In the genomic region with DNA sequence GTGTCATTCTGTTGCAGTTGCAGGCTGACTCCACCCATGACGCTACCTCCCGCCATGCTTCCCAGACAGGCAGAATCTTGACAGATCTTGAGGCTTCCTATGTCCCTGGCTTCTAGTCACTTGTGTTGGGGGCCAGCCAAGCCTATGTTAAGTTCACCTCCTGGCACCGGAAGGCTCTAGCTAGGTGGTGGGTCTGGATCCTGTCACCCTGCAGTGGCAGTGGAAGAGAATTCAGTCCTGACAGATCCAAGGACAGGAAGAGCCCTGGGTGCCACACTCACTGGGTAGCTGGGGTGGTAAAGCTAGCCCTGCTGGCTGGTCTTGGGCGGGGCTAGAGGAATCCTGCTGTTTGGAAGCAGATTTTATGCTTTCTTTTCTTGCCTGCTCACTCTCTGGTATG, we compare ENCODE assay signal across 16 mouse cellular contexts. TPM values are rescaled to one million over a fixed set of nuclear protein-coding genes. Genes with fewer than 3 reads are reported as not detected.
"Had no signal": no experiment of that assay in that cellular context is flagged by ENCODE, and none has a peak within 500 bp of the region (broad histone marks: within the 10 kb centered on the region; RNA-seq: fewer than 3 reads in every experiment).

No protein-coding gene starts in this region.

- H3K4me2 ChIP-seq: limb, embryonic 13.5 days; midbrain, embryonic 13.5 days; neural tube, embryonic 15.5 days had no signal

- H3K4me3 ChIP-seq: layer of hippocampus, adult 2 months; limb, embryonic 13.5 days; midbrain, embryonic 13.5 days; myocyte; neural tube, embryonic 15.5 days had no signal

- H3K27ac ChIP-seq: layer of hippocampus, adult 2 months; limb, embryonic 13.5 days; liver, embryonic 14.5 days; midbrain, embryonic 13.5 days; neural tube, embryonic 15.5 days; stomach, postnatal 0 days had no signal

- ATAC-seq: midbrain, embryonic 13.5 days had no signal

- H3K36me3 ChIP-seq: midbrain, embryonic 13.5 days; neural tube, embryonic 15.5 days had no signal

- H3K9ac ChIP-seq: limb, embryonic 13.5 days; liver, embryonic 14.5 days; midbrain, embryonic 13.5 days; neural tube, embryonic 15.5 days had no signal

- H3K9me3 ChIP-seq: limb, embryonic 13.5 days; midbrain, embryonic 13.5 days; neural tube, embryonic 15.5 days had no signal

- DNase-seq: kidney, postnatal 10 days; kidney, postnatal 4 days; lung, adult 18-20 months; thymus, postnatal 4 days had no signal

RNA-seq across cellular contexts. Expression of a gene that starts 10.5 kb away (rescaled TPM):
- total RNA-seq: left cerebral cortex, postnatal 36 days; liver, adult 2 months; megakaryocyte-erythroid progenitor cell, adult 5-6 weeks had no signal
- polyA plus RNA-seq: limb, embryonic 13.5 days; liver, adult 2 months; liver, embryonic 14.5 days; lung, embryonic 16.5 days; midbrain, embryonic 13.5 days; myocyte; neural tube, embryonic 15.5 days; stomach, postnatal 0 days; thymus, postnatal 0 days had no signal

RNA-seq across cellular contexts. Expression of a gene that starts 23.9 kb away (rescaled TPM):
- total RNA-seq: megakaryocyte-erythroid progenitor cell, adult 5-6 weeks had no signal
- polyA plus RNA-seq: myocyte had no signal
